ENCODE assay signal across 17 mouse cellular contexts in the genomic region with DNA sequence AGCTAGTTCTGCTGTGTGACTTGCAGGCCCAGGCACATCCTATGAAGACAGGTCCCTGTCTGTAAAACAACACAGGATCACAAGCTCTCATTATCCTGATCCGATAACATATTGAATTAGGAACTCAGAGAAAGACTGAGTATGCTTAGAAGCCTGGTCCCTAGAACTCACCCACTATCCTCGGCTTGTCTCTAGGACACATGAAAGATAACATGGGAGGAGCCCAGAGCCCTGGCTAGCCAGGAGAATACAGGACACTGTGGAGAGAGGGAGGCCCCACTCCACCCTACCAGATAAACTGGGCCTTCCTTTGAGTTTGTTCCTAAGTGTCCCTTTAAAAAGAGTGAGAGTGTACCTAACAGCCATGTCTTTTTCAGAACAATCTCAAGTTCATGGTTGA. TPM values are rescaled to one million over a fixed set of nuclear protein-coding genes. Genes with fewer than 3 reads are reported as not detected.
DNase-seq lines count a peak whose midpoint lies in the region; ATAC-seq and TF ChIP-seq lines count a peak whose summit lies in the region.
"Had no signal": no experiment of that assay in that cellular context is flagged by ENCODE, and none has a peak within 500 bp of the region (broad histone marks: within the 10 kb centered on the region; RNA-seq: fewer than 3 reads in every experiment).

No protein-coding gene starts in this region.

- no peaks in the 10 kb centered on the region for H3K27me3 ChIP-seq in heart, embryonic 11.5 days (ENCODE audit: control insufficient read depth, insufficient read depth, low read length)
- no peaks in the 10 kb centered on the region for H3K27me3 ChIP-seq in kidney, embryonic 16.5 days (ENCODE audit: insufficient read depth, low read length)
- no peaks in the 10 kb centered on the region for H3K27me3 ChIP-seq in CH12.LX (replicated peaks)
- no peaks in the 10 kb centered on the region for H3K27me3 ChIP-seq in liver, embryonic 11.5 days (replicated peaks; ENCODE audit: control insufficient read depth, insufficient read depth, low read length)
- H3K27me3 ChIP-seq: hindbrain, embryonic 12.5 days had no signal

- peak overlapping the region; percentile 62; the same call in 1 of the 2 replicates for H3K27ac ChIP-seq in heart, embryonic 11.5 days (ENCODE audit: low read depth, low read length)
- H3K27ac ChIP-seq in kidney, embryonic 16.5 days (ENCODE audit: low read length): 0 out of 2 replicates have a peak overlapping the region, but pooled peaks have one; percentile 60
- no peak overlapping the region for H3K27ac ChIP-seq in CH12.LX (ENCODE audit: insufficient read depth, low read depth)
- H3K27ac ChIP-seq in liver, embryonic 11.5 days (ENCODE audit: low read depth, low read length): peak overlapping the region; percentile 60; the same call in 1 of the 2 replicates
- H3K27ac ChIP-seq: hindbrain, embryonic 12.5 days; left cerebral cortex, adult 2 months; limb, embryonic 10.5 days had no signal

- no peak overlapping the region for H3K4me3 ChIP-seq in heart, embryonic 11.5 days (ENCODE audit: low read depth, low read length)
- no peak overlapping the region for H3K4me3 ChIP-seq in kidney, embryonic 16.5 days (ENCODE audit: low read length)
- no peak overlapping the region for H3K4me3 ChIP-seq in CH12.LX (replicated peaks in 1 of 3; ENCODE audit: low read depth in 2 of 3, low read length in 2 of 3, poor library complexity in 1 of 3)
- H3K4me3 ChIP-seq in liver, embryonic 11.5 days (ENCODE audit: low read depth, low read length): no peak overlapping the region
- H3K4me3 ChIP-seq: hindbrain, embryonic 12.5 days; left cerebral cortex, adult 2 months; limb, embryonic 10.5 days had no signal

- no peak overlapping the region for H3K9ac ChIP-seq in heart, embryonic 11.5 days (ENCODE audit: low read depth, low read length)
- H3K9ac ChIP-seq in kidney, embryonic 16.5 days (replicated peaks; ENCODE audit: low read length): no peak overlapping the region
- no peak overlapping the region for H3K9ac ChIP-seq in CH12.LX (ENCODE audit: insufficient read depth, low read depth)
- no peak overlapping the region for H3K9ac ChIP-seq in liver, embryonic 11.5 days (ENCODE audit: low read depth, low read length)
- H3K9ac ChIP-seq: forebrain, postnatal 0 days; hindbrain, embryonic 12.5 days had no signal

- dilution Hi-C loops in CH12.LX (cut with MboI; ENCODE audit: extremely low pct_ligation_motif_present, extremely low pct_unique_long_range_greater_than_20kb, low sequenced_read_pairs): no loop called here

- no peak for DNase-seq in heart, postnatal 14 days
- no peak for DNase-seq in kidney, adult 18-20 months
- no peak for DNase-seq in CH12.LX (ENCODE audit: extremely low read depth)
- DNase-seq in liver, embryonic 11.5 days (ENCODE audit: low spot score): no peak
- DNase-seq in layer of hippocampus, adult 11-12 months (ENCODE audit: low spot score): no peak
- no peak for DNase-seq in gastrocnemius, adult 8-10 months (ENCODE audit: low spot score in 2 of 2)
- DNase-seq: cerebellum, adult 18-20 months; forebrain, postnatal 0 days; kidney, postnatal 14 days; thymus, adult 2 months had no signal

- 39% methylated on average over 2 of the region's 2 CpGs for WGBS in heart, embryonic 11.5 days (ENCODE audit: insufficient replicate concordance)
- whole genome bisulfite sequencing in kidney, embryonic 16.5 days: 48% methylated on average over 2 of the region's 2 CpGs
- WGBS in liver, embryonic 11.5 days: 47% methylated on average over 2 of the region's 2 CpGs

- in situ Hi-C loops in CH12.LX (cut with MboI; ENCODE audit: low pct_ligation_motif_present, low pct_unique_long_range_greater_than_20kb, low sequenced_read_pairs): loop anchor here (10.0 to 25.0 kb wide), 2 partner anchors 65 to 152 kb away; no protein-coding TSS in a partner anchor

- H3K9me3 ChIP-seq in heart, embryonic 11.5 days (replicated peaks; ENCODE audit: control insufficient read depth, low read length): no peaks in the 10 kb centered on the region
- H3K9me3 ChIP-seq in kidney, embryonic 16.5 days (ENCODE audit: low read length): no peaks in the 10 kb centered on the region
- no peaks in the 10 kb centered on the region for H3K9me3 ChIP-seq in CH12.LX (replicated peaks; ENCODE audit: low read length)
- no peaks in the 10 kb centered on the region for H3K9me3 ChIP-seq in liver, embryonic 11.5 days (ENCODE audit: control insufficient read depth, low read length)
- H3K9me3 ChIP-seq: hindbrain, embryonic 12.5 days; limb, embryonic 10.5 days had no signal

- H3K4me2 ChIP-seq in heart, embryonic 11.5 days: no peak overlapping the region
- H3K4me2 ChIP-seq in kidney, embryonic 16.5 days (replicated peaks; ENCODE audit: low read depth, low read length): no peak overlapping the region
- no peak overlapping the region for H3K4me2 ChIP-seq in CH12.LX (ENCODE audit: insufficient read depth, low read depth, poor library complexity, severe bottlenecking)
- peak overlapping the region; percentile 37 for H3K4me2 ChIP-seq in liver, embryonic 11.5 days
- H3K4me2 ChIP-seq: hindbrain, embryonic 12.5 days; midbrain, embryonic 11.5 days had no signal

- peaks cover 3% of the 10 kb centered on the region for H3K36me3 ChIP-seq in heart, embryonic 11.5 days (ENCODE audit: control insufficient read depth, insufficient read depth, low read length)
- peaks cover 6% of the 10 kb centered on the region for H3K36me3 ChIP-seq in kidney, embryonic 16.5 days (ENCODE audit: insufficient read depth, low read length)
- H3K36me3 ChIP-seq in CH12.LX (replicated peaks in 1 of 2; ENCODE audit: control insufficient read depth in 1 of 2, insufficient read depth in 1 of 2, low read length in 1 of 2): peaks cover 37 to 47% of the 10 kb centered on the region in 2 experiments
- H3K36me3 ChIP-seq in liver, embryonic 11.5 days (ENCODE audit: control insufficient read depth, insufficient read depth, low read length): no peaks in the 10 kb centered on the region

- no peak for TF ChIP-seq CTCF in CH12.LX (conservative IDR thresholded peaks at IDR 0.05 in 1 of 2, IDR thresholded peaks at IDR 0.05 in 1 of 2; ENCODE audit: low read depth in 2 of 2, low read length in 2 of 2)

- ATAC-seq in heart, embryonic 11.5 days (replicated peaks; ENCODE audit: insufficient number of reproducible peaks, low FRiP score, low TSS enrichment): 0 out of 2 replicates have a peak, but pooled peaks have one; percentile 53
- ATAC-seq in kidney, embryonic 16.5 days (ENCODE audit: low FRiP score, low TSS enrichment): no peak
- peak; percentile 82 for ATAC-seq in liver, embryonic 11.5 days (replicated peaks; ENCODE audit: low FRiP score)
- ATAC-seq: inflammation-experienced regulatory T-cells, adult 6 months had no signal

- TF ChIP-seq RAD21 in CH12.LX (IDR thresholded peaks at IDR 0.05; ENCODE audit: low read depth, low read length): no peak

- no peak for TF ChIP-seq POLR2A in CH12.LX (IDR thresholded peaks at IDR 0.05; ENCODE audit: low read depth, low read length)

- intact Hi-C loops in heart, postnatal 14 days (cut with DNase I): loop anchor here (10.0 kb wide), 1 partner anchor 145 kb away; no protein-coding TSS in a partner anchor

- no peaks in the 10 kb centered on the region for H3K79me2 ChIP-seq in CH12.LX (replicated peaks; ENCODE audit: control insufficient read depth, extremely low read depth, insufficient read depth, poor library complexity, severe bottlenecking)

- TF ChIP-seq EP300 in CH12.LX (IDR thresholded peaks at IDR 0.05; ENCODE audit: low read length): no peak

- peaks cover 27% of the 10 kb centered on the region for H3K4me1 ChIP-seq in heart, embryonic 11.5 days (ENCODE audit: control insufficient read depth, insufficient read depth, low read length)
- peaks cover 38% of the 10 kb centered on the region for H3K4me1 ChIP-seq in kidney, embryonic 16.5 days (ENCODE audit: insufficient read depth, low read length)
- H3K4me1 ChIP-seq in CH12.LX (ENCODE audit: control insufficient read depth in 1 of 2, insufficient read depth in 2 of 2): peaks cover 13 to 38% of the 10 kb centered on the region in 2 experiments
- H3K4me1 ChIP-seq in liver, embryonic 11.5 days (replicated peaks; ENCODE audit: control insufficient read depth, insufficient read depth, low read length): peaks cover 27% of the 10 kb centered on the region

TF ChIP-seq in CH12.LX, 34 proteins besides CTCF, POLR2A, EP300 and RAD21:
- TF ChIP-seq USF2 (conservative IDR thresholded peaks at IDR 0.05; ENCODE audit: low read depth, low read length) (no peak), POLR2AphosphoS2 (IDR thresholded peaks at IDR 0.05; ENCODE audit: low read depth, low read length) (peak; percentile 56; the same call in 1 of the 2 replicates)

RNA-seq across cellular contexts. Expression of a gene that starts 55.4 kb away (rescaled TPM):
- 11.1 and 12.6 TPM in 2 replicates for polyA plus RNA-seq in heart, embryonic 11.5 days (2014; fragmentation: Nextera tagmentation; extraction: Ambion mirVana)
- total RNA-seq in heart, postnatal 14 days (2021): 10 to 100 TPM; 45.1 to 46.8 TPM
- 6.7 and 7.2 TPM in 2 replicates for polyA plus RNA-seq in kidney, embryonic 16.5 days (2015; fragmentation: Nextera tagmentation; extraction: Ambion mirVana)
- total RNA-seq in CH12.LX (2012; rRNA removed): 0.55 and 0.59 TPM in 2 replicates
- total RNA-seq in CH12.LX (2014; rRNA removed): 0.15 TPM in 1 of 2 replicates, not detected in the other
- 0.10 TPM in 1 of 2 replicates, not detected in the other for polyA plus RNA-seq in CH12.LX (2012; ENCODE audit: insufficient read length, low read depth)
- polyA plus RNA-seq in liver, embryonic 11.5 days (2014; fragmentation: Nextera tagmentation; extraction: Ambion mirVana): 43.0 and 46.2 TPM in 2 replicates
- total RNA-seq in gastrocnemius, adult 8-10 months (2022): 10 to 100 TPM; 60.8 to 78.9 (median 75.8) TPM
